Mouse (Mus musculus): ENCODE results near the gene Tmeff2.

Gene Tmeff2

DNA sequence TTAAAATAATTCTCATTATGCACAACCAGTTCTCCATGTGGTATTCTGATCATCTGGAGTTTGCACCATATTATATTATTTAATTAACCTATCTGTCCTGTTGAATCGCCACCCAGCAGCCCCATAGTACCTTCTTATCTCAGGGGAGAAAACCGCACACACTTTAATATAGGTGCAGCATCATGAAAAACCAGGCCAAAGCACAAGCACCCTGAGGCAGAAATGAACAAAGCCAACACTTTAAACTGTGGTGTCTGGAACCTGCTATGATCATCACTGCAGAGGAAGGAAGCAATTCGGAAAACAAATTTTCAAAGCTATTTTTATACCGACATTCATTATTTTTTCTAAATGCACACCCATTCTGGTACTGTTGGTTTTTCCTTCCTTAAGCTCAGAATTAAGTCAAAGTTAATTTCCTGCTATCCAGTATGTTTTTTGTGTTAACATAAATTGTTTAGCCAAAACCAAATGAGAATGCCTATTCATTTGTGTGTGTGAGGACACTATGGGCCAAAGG lies 206.0 kb downstream of the Tmeff2 start:
- DNase-seq (ENCODE audit: low spot score in 2 of 2): no peak

GRCm38 (mm10) chr1:51107299-51107698 lies 206.9 kb downstream of the Tmeff2 start:
- no peak for DNase-seq (ENCODE audit: low spot score in 2 of 2)

GRCm38 (mm10) chr1:51114721-51115120 lies 214.3 kb downstream of the Tmeff2 start:
- no peak for DNase-seq (ENCODE audit: low spot score in 2 of 2)

DNA sequence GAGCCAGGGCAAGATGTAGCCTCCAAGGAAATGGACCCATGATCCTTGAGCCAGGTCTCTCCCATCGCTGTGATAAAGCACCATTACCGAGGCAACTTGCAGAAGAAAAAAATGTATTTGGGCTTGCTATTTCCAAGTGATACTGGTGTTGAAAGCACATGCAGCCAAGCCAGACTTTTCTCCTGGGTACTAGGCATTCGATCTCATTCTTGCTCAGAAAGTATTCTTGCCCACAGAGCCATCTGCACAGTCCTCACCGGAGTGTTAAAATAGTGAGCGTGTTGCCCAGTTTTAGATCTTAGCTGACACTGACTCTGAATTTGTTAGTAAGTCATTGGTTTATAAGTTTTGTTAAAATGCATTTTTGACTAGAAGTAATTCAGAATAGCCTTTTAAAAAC lies 215.3 kb downstream of the Tmeff2 start:
- peak; percentile 35 to 72 for DNase-seq (ENCODE audit: low spot score in 2 of 2)

DNA sequence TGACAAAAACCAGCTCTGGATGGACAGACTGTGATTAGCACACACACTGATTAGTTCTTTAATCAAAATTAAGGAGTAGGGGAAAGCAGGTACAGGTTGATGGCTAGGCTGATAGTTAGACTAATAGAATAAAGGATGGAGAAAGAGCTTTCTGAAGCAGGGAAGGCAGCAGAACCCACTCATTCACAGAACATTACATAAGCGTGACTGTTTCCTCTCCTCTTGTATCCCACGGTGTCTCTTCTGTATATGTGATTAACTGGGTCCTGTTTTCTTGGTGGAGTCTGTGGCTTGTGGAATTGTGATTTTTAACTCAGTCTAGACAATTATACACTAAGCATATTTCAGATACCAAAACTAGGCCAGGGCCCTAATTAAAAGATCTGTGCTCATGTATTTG lies 217.4 kb downstream of the Tmeff2 start:
- no peak for DNase-seq (ENCODE audit: low spot score in 2 of 2)

- DNase-seq (ENCODE audit: low spot score in 2 of 2): no peak
These were observed 225.4 kb downstream of the Tmeff2 start for GRCm38 (mm10) chr1:51125671-51126424.

DNA sequence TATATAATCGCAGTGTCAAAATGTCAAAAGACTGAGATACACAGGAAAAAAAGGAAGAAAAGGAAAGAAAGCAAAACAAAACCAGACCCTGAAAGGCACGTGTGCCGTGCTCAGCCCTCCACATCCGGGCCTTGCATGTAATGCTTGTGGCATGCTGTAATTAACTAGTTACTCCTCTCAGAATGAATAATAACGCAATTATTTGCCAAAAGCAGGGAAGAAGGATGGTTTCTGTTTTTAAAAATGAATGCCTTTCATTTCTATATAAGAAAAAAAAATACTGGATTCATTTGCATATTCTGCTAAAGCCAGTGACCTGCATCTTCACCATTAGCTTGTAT lies 225.9 kb downstream of the Tmeff2 start:
- no peak for DNase-seq (ENCODE audit: low spot score in 2 of 2)

GRCm38 (mm10) chr1:51136792-51137191 lies 236.3 kb downstream of the Tmeff2 start:
- no peak for DNase-seq (ENCODE audit: low spot score in 2 of 2)

DNA sequence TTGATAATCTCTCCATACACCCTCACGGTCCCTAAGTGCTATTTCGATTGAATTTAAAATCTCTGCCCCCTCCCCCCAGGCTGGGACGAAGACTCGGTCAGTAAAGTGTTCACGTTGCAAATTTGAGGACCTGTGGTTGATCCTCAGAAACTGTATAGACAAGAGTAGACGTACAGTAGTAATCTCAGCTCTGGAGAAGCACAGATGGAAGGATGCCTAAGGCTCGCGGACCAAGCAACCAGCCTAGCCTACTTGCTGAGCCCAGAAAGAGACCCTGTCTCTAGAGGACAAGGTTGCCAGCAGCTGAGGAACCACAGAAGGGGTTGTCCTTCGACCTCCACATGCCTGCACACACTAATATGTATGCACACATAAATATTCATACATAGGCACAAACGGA lies 239.2 kb downstream of the Tmeff2 start:
- DNase-seq (ENCODE audit: low spot score in 2 of 2): no peak

DNA sequence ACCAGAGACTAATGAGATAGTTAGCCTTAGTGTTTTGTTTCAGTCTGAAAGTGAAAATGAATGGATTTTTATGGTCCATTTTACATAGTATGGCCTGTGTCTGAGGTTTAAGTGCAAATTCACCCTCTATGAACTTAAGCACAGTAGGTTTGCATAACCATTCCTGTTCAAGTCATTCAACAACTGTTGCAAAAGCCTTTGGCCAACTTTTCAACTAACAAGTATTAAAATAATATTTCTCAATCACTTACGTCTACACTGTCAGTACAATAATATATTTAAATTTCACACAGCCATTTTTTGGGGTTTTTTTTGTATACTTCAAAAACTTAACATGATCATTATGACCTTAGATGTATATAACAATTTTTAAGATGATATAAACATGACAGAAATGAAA lies 240.9 kb downstream of the Tmeff2 start:
- no peak for DNase-seq (ENCODE audit: low spot score in 2 of 2)

GRCm38 (mm10) chr1:51142729-51143128 lies 242.3 kb downstream of the Tmeff2 start:
- DNase-seq (ENCODE audit: low spot score in 2 of 2): no peak

- DNase-seq (ENCODE audit: low spot score in 2 of 2): no peak
These were observed 245.2 kb downstream of the Tmeff2 start for GRCm38 (mm10) chr1:51145693-51146092.

DNA sequence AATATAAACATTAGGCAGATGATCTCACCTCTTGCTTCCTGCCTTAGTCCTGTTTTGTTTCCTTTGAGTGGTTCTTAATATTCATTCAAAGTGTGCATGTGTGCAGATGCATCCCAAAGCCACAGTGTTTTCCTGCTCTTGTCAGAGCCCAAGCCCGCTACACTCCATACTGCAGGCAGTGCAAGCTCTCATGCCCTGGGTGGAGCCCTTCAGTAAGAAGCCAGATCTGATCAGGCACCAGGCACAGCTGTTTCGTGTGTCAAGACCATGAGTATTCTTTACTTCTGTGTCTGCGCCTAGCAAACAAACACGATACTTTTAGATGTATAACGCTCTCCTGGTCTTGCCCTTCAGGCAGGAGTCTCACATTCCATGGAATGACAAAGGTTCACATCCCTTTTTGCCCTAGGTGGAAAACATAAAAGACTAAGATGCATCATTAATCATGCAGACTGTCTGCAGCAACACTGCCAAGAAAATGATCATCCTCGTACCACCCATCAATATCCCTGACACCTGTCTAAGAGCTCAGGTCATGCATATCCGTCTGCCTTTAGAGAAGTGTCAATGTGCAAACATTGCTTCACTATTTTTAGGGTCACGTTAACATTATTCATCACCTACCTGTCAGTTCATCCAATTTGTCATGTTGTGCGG lies 248.2 kb downstream of the Tmeff2 start:
- DNase-seq (ENCODE audit: low spot score in 2 of 2): no peak

DNA sequence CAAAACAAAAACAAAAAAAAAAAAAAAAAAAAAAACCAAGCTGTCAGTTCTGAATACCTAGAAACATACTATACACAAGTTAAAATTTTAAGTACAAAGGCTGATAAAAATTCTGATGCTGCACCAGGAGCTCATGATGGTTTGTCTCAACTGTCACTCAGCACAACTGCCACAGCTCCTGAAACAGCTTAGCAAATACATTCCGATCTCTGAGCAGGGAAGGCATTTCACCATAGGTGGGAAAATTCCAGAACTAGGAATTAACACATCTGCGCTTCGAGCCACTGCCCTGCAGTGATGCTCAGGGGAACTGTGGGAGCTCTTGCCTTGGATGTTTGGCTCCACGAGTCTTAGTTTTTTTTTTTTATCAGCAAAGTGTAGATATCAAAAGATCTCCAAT lies 249.0 kb downstream of the Tmeff2 start:
- DNase-seq (ENCODE audit: low spot score in 2 of 2): no peak

DNA sequence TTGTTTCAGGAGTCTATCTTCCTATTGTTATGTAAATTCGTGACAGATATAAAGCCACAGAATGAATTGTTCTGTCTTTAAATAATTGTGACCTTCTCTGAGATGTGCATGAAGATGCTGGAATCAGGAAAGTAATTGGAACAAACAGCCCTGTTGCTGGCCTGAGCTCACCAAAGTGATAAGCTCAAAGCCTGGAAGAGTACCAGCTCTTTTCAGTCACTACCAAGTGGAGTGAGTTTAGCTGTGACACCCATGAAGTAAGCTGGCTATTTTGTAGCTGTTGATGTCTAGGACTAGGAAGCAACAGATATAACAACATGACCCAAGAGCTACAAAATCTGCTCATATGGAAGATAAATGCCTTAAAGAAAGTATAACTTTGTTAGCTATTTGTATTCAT lies 249.4 kb downstream of the Tmeff2 start:
- DNase-seq (ENCODE audit: low spot score in 2 of 2): no peak

DNA sequence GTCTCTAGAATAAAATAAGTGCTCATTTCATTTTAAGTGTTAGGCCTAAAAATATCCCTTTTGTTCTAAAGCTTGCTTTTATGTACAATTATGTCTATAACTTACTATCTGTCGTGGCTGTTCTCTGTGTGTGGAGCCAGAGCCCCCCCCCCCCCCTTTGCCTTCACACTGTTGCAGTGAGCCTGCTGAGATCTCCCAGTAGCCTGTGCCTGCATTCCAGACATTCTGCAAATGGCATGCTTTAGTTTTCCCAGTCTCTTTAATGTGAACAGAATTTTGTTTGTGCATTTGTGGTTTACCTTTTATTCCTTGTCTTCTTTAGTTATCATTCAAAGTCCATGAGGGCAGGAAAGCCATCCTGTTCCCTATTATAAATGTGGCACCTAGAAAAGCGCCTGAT lies 251.6 kb downstream of the Tmeff2 start:
- DNase-seq (ENCODE audit: low spot score in 2 of 2): no peak

DNA sequence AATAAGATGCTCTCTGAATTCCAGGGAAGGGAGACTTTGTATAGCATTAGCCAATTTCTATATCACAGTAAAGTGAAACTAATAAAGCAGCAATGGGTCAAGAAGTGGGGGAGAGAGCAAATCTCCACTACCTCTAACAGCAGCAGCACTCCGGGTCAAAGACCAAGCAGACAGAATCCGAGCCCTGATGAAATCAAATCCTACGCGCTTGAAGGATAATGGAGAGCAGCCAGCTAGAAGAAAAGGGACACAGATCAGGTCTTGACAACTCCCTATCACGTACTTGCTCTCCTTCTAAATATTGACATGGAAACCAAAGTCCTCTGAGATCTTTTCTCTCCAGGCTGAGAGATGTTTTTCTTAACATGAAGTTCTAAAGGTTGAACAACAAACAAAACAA lies 252.4 kb downstream of the Tmeff2 start:
- DNase-seq (ENCODE audit: low spot score in 2 of 2): no peak

DNA sequence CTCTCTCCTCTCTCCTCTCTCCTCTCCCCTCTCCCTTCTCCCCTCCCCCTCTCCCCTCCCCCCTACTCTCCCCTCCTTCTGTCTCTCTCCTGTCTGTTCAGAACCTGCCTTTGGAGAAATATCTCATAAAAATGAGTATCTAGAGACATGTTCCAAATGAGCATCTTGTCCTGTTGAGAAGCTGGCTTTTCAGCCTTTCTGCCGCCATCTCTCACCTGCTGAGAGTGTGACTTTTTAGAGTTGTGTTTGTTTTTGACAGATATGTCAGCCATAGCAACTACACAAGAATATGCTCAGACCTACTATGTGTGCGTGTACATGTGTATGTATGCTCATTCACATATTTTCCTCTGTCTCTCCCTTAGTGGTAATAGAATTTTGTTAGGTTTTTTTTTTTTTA lies 283.8 kb downstream of the Tmeff2 start:
- no peak for DNase-seq (ENCODE audit: low spot score in 2 of 2)

- DNase-seq (ENCODE audit: low spot score in 2 of 2): no peak
These were observed 288.6 kb downstream of the Tmeff2 start for GRCm38 (mm10) chr1:51189008-51189407.

- no peak for DNase-seq (ENCODE audit: low spot score in 2 of 2)
These were observed 290.8 kb downstream of the Tmeff2 start for GRCm38 (mm10) chr1:51191253-51191652.

DNA sequence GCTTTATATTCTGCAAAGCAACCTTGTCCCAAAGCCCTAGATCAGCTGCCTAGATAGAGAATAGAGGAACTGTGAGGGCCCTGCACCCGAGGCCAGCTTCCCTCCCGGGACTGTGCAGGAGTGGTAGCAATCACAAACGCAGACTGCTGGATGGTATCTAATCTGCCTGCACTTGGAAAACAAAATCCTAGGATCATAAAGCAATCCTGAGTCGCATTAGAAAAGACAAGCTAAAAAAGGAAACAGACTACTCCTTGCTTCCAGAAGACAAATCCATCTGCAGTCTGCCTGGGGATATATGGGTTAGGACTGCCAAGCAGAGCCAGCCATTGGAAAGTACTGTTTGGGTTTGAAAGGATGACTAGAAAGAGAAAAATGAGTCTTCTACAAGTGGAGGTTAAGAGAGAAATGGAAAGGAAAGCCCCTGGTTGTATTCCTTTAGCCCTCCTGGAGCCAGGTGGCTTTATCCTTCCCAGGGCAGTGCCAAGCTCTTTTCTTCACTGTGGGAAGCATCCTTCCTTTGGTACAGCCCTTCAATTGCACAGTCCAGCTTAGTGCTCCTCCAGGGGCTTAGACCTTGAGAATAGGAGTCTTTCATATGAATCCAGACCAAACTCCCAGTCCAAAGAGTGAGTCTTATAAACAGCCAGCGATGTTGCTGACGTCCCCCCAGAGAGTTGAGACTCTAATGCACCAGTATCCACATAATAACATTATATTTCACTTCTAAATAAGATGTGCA lies 291.6 kb downstream of the Tmeff2 start:
- DNase-seq (ENCODE audit: low spot score in 2 of 2): no peak

GRCm38 (mm10) chr1:51199088-51199830 lies 298.8 kb downstream of the Tmeff2 start:
- peak; percentile 82 to 88 for DNase-seq (ENCODE audit: low spot score in 2 of 2)
